Mouse (Mus musculus) gastrocnemius, adult 2 months (tissue): ENCODE measurements around the gene E2f4. TPM values are rescaled to one million over a fixed set of nuclear protein-coding genes. Genes with fewer than 3 reads are reported as not detected.

ENCODE experiments used
- DNase-seq: peaks from one replicate; pipeline ENCODE4 v3.0.0; 2022
- H3K27ac ChIP-seq: fragments of 200-600 bp; 2 replicates; pipeline ENCODE4 v1.8.1; 2022; ENCODE audit warnings: mild to moderate bottlenecking
- H3K4me3 ChIP-seq: fragments of 200-600 bp; 2 replicates; pipeline ENCODE4 v1.8.1; 2022; ENCODE audit warnings: mild to moderate bottlenecking, moderate library complexity
- CTCF ChIP-seq: fragments of 200-600 bp; IDR thresholded peaks from 2 replicates; pipeline ENCODE4 v1.8.1; 2022; ENCODE audit warnings: antibody characterized with exemption, mild to moderate bottlenecking, moderate library complexity
- intact Hi-C: fragments of 180-260 bp; cut with DNase I; formaldehyde crosslinking; loops from one replicate; pipeline ENCODE4 v1.15.1; 2025
- total RNA-seq, 2 experiments: library from RNA; stranded (reverse); gene quantifications; 2 replicates each; pipeline ENCODE4 v1.2.3; 2021

Gene E2f4
- total RNA-seq, 2 experiments from 2014 or later = 26.8 to 29.7 TPM

- Histone ChIP-seq H3K4me3 (no peak overlapping the region), H3K27ac (no peak overlapping the region)
- DNase-seq = no peak
- TF ChIP-seq CTCF = no peak
- intact Hi-C loops = no loop called here
Measured at GRCm38 (mm10) chr8:105260371-105261099, 36.9 kb upstream of the E2f4 start.

GRCm38 (mm10) chr8:105261326-105261980 is 36.0 kb upstream of the E2f4 start:
- intact Hi-C loops = no loop called here
- TF ChIP-seq CTCF = no peak
- H3K27ac ChIP-seq = no peak overlapping the region
- no peak overlapping the region for H3K4me3 ChIP-seq
- no peak for DNase-seq

- peak overlapping the region; percentile 90 for H3K4me3 ChIP-seq
- intact Hi-C loops = no loop called here
- TF ChIP-seq CTCF = no peak
Measured at GRCm38 (mm10) chr8:105263244-105263912, 34.1 kb upstream of the E2f4 start.

GRCm38 (mm10) chr8:105264024-105264982 is 33.2 kb upstream of the E2f4 start, which contains the start of the genes Tradd and Fbxl8:
Gene Tradd (minus strand): TSS chr8:105264609.
Gene Fbxl8 (plus strand): TSS chr8:105264648.
- intact Hi-C loops = no loop called here
- DNase-seq = peak; percentile 88

More at GRCm38 (mm10) chr8:105263244-105263912, 34.1 kb upstream of the E2f4 start:
- H3K27ac ChIP-seq = no peak overlapping the region
- DNase-seq = no peak

DNA sequence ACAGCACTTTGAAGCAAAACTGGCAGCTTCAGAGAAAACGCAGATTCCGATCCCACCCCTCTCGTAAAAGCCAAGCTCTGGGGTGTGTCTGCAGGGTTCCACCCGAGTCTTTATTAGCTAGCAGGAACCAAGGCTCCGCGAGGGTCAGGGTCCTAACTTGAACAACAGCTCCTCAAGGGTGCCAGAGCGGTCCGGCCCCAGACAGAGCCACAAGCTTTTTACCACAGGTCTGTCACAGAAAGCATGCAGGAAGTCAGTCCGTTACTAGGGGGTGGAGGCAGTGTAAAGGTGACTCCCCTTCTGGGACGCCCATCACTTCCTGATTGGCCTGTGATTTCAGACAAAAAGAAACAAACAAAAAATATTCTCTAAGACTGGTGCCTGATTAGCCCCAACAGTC is 32.3 kb upstream of the E2f4 start:
- DNase-seq = no peak
- no peak for TF ChIP-seq CTCF
- Histone ChIP-seq H3K27ac (peak overlapping the region; percentile 82), H3K4me3 (peak overlapping the region; percentile 90)
- intact Hi-C loops = no loop called here

More at GRCm38 (mm10) chr8:105264024-105264982, 33.2 kb upstream of the E2f4 start, which contains the start of the genes Tradd and Fbxl8:
- no peak; the same call in 1 of the 2 replicates for TF ChIP-seq CTCF
- H3K4me3 ChIP-seq = peak within 1 kb of the TSS; percentile 90
- H3K27ac ChIP-seq = peak within 1 kb of the TSS; percentile 82

- intact Hi-C loops = no loop called here
- TF ChIP-seq CTCF = no peak
- DNase-seq = no peak
- Histone ChIP-seq H3K27ac (no peak overlapping the region), H3K4me3 (no peak overlapping the region)
Measured at GRCm38 (mm10) chr8:105266775-105267174, 30.7 kb upstream of the E2f4 start.

- intact Hi-C loops = no loop called here
- DNase-seq = no peak
- peak overlapping the region; percentile 81 for H3K4me3 ChIP-seq
- no peak for TF ChIP-seq CTCF
- H3K27ac ChIP-seq = peak overlapping the region; percentile 92
Measured at GRCm38 (mm10) chr8:105268342-105269074, 29.0 kb upstream of the E2f4 start.

GRCm38 (mm10) chr8:105269075-105269458 is 28.4 kb upstream of the E2f4 start:
- intact Hi-C loops = no loop called here
- peak overlapping the region; percentile 92 for H3K27ac ChIP-seq
- no peak for DNase-seq
- TF ChIP-seq CTCF = no peak
- peak overlapping the region; percentile 81 for H3K4me3 ChIP-seq

DNA sequence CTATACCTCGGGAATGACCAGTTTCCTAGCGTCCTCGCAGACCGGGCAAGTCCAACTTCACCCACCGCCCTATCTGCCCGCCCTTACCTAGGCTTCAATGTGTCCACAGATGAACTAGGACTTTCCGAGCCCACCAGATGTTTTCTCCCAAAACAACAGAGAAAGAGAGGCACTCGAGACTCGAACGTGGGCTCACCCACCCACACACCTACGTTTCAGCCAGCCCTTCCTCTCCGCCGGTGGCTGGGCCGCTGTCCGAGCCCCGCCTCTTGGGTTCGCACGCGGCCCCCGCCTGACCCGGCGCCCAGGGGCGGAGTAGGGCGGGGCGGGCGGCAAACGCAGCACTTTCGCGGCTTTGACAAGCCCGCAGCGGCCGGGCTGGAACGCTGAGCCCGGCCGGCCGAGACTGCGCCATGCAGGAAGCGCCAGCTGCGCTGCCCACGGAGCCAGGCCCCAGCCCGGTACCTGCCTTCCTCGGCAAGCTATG is 28.0 kb upstream of the E2f4 start, which contains the start of gene Hsf4:
Gene Hsf4, plus strand, starts transcription at position 341 of the 487 bp plus-strand sequence.
- H3K4me3 ChIP-seq = peak within 1 kb of the TSS; percentile 81
- intact Hi-C loops = no loop called here
- peak within 1 kb of the TSS; percentile 92 for H3K27ac ChIP-seq
- peak; percentile 91 for DNase-seq
- no peak for TF ChIP-seq CTCF

DNA sequence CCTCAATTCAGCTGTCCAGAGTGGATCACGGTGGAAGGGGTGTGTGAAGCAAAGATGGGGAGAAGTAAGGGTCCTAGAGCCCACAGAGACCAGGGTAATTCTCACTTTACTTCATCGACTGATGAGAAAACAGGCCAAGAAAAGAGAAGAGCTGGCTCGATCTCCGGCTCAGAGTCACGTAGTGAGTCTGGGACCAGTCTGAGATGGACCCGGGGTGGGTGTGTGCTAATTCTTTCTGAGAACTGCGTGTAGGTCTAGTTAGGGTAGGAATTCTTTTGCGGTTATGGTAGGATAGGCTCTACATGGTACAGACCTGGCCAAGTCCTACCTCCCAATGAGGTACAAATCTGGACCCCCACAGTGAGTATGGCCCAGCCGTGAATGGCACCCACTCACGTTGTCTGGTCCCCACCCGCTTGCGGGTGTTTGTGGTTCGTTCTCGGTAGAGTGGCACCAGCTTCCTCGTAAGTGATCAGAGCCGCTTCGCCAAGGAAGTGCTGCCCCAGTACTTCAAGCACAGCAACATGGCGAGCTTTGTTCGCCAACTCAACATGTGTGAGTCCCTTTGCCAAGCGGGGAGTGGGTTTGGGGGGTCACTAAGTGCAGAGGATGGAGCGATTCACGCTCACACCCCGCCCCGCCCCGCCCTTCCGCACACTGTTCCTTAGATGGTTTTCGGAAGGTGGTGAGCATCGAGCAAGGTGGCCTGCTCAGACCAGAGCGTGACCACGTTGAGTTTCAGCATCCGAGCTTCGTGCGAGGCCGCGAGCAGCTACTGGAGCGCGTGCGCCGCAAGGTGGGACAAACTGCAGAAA is 27.2 kb upstream of the E2f4 start:
- no peak for DNase-seq
- TF ChIP-seq CTCF = no peak
- Histone ChIP-seq H3K27ac (peak overlapping the region; percentile 92), H3K4me3 (peak overlapping the region; percentile 81)
- intact Hi-C loops = loop anchor here (10.0 kb wide), 1 partner anchor 616 kb away; no protein-coding TSS in a partner anchor
